Mouse (Mus musculus): ENCODE measurements around the gene AC124108.1. TPM values are rescaled to one million over a fixed set of nuclear protein-coding genes. Genes with fewer than 3 reads are reported as not detected.

AC124108.1 gene
- polyA plus RNA-seq, 1 experiment from 2014 or later = 0.05 TPM

DNA sequence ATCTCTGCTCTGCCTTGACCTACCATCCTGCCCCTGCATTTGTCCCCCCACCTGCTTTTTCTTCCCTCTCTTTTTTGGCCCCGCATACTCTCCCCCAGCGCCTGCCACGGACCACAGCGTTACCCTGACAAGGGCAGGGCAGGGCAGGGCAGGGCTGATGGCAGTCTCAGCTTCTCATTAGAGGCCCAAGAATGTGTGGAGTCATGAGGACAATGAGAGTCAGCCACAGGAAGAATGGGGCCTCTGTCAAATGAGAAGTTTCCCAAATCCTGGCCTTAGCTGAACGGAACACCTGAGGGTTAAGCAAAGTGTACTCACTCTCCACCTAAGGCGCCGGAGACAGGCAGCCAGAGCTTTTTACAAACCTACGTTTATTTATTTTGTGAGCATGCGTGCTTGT lies 3.8 kb downstream of the AC124108.1 start:
- no peaks in the 10 kb centered on the region for H3K9me3 ChIP-seq (replicated peaks)
- no peak overlapping the region for H3K4me3 ChIP-seq (replicated peaks)
- H3K36me3 ChIP-seq = no peaks in the 10 kb centered on the region
- H3K4me2 ChIP-seq = no peak overlapping the region
- no peak overlapping the region for H3K27ac ChIP-seq
- peaks cover 52% of the 10 kb centered on the region for H3K4me1 ChIP-seq
- WGBS = 46% methylated on average over 9 of the region's 9 CpGs
- H3K27me3 ChIP-seq = peaks cover 94% of the 10 kb centered on the region
- no peak overlapping the region for H3K9ac ChIP-seq
- no peak for ATAC-seq (replicated peaks; ENCODE audit: low FRiP score)

DNA sequence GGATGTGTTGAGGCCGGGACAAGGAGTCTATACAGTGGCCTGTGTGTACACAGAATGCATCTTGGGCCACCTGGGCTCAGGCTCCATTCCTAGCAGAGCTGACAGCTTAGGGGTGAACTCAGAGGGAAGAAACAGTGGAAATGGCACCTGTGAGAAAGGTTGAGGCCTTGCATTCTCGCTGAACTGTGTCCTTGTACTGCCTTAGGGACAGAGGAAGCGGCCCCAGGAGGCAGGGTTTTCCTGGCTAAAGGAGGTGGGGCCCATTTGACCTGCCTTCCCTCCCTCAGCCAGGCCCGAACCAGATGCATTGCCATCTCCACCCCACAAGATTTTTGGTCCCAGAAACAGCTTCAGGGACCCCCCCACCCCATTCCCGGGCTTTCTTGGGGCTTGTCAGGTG lies 4.4 kb downstream of the AC124108.1 start:
- no peak for ATAC-seq (replicated peaks; ENCODE audit: low FRiP score)
- Histone ChIP-seq H3K27ac (no peak overlapping the region), H3K9ac (no peak overlapping the region), H3K36me3 (no peaks in the 10 kb centered on the region), H3K9me3 (replicated peaks) (no peaks in the 10 kb centered on the region), H3K27me3 (peaks cover 94% of the 10 kb centered on the region), H3K4me3 (replicated peaks) (no peak overlapping the region), H3K4me2 (no peak overlapping the region), H3K4me1 (peaks cover 46% of the 10 kb centered on the region)
- 38% methylated on average over 5 of the region's 5 CpGs for WGBS

DNA sequence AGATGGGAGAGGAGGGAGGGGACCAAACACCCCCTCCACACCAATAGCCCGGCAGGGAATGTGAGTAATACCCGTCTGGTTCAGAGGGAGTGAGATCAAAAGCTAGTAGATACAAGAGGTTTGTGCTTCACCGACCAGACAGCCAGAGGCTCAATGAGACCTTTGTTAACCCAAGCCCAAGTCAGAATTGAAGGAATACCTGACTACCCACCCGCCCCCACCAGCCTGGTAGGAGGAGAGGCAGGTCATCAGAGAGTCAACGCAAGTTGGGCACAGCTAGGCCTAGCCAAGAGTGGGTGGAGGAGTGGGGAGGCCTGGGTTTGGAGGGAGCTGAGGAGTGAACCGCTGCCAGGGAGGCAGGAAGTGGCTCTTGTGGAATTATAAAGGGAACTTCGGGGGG lies 5.1 kb downstream of the AC124108.1 start:
- Histone ChIP-seq H3K9me3 (replicated peaks) (no peaks in the 10 kb centered on the region), H3K4me2 (no peak overlapping the region), H3K27ac (no peak overlapping the region), H3K4me1 (peaks cover 39% of the 10 kb centered on the region), H3K36me3 (no peaks in the 10 kb centered on the region), H3K9ac (no peak overlapping the region), H3K4me3 (replicated peaks) (no peak overlapping the region), H3K27me3 (peaks cover 92% of the 10 kb centered on the region)
- 18% methylated on average over 7 of the region's 7 CpGs for WGBS
- ATAC-seq (replicated peaks; ENCODE audit: low FRiP score) = no peak

DNA sequence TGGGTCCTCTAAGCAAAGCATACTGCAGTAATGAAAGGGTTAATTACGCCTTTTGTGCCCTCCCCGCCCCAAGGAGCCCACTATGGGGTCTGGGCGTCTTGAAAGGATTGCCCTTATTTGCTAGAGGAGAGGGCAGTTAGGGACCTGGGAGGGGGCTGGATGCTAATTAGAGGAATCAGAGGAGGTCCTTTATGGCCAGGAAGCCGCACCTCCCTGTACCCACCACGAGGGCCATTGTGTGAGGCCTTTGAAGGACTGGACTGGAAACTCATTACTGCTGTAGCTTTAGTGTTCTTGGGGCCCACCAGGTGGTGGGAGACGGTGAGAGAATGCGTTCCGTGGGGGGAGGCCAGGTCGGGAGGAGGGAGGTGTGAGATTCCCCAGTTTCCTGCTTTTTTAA lies 6.4 kb downstream of the AC124108.1 start:
- no peak overlapping the region for H3K4me2 ChIP-seq
- 14% methylated on average over 9 of the region's 9 CpGs for WGBS
- H3K27me3 ChIP-seq = peaks cover 90% of the 10 kb centered on the region
- no peaks in the 10 kb centered on the region for H3K9me3 ChIP-seq (replicated peaks)
- H3K36me3 ChIP-seq = no peaks in the 10 kb centered on the region
- peaks cover 28% of the 10 kb centered on the region for H3K4me1 ChIP-seq
- H3K9ac ChIP-seq = no peak overlapping the region
- no peak for ATAC-seq (replicated peaks; ENCODE audit: low FRiP score)
- H3K4me3 ChIP-seq (replicated peaks) = no peak overlapping the region
- no peak overlapping the region for H3K27ac ChIP-seq

DNA sequence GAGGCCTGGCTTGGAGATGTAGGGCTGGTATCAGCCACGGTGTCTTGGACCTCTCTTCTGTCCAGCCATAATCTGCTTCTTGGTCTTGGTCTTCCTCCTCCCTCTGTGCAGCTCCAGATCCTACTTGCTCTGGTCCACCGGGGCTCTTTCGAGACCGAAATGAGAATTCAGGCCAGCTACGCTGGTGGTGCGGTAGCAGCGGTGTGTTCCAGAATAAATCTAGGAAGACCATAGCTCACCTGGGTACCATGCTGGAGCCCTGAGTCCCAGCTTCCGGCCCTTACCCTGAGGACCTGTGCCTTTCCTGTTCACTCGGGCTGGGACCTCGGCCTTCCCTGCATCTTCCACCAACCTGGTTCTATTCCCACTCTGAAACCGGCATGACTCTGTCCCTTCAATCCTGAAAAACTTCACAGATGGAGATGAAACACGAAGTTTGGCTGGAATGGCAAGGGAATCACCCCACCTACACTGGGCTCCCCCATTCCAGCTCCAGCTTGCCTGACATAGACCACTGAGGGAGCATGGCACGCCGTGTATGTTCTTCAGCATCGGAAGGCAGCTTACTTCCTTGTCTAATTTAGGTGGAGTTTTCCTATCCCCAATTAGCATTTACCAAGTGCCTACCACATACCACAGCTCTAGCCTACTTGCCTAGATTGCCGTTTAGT lies 7.3 kb downstream of the AC124108.1 start:
- Histone ChIP-seq H3K4me3 (replicated peaks) (no peak overlapping the region), H3K4me1 (peaks cover 23% of the 10 kb centered on the region), H3K9me3 (replicated peaks) (no peaks in the 10 kb centered on the region), H3K9ac (no peak overlapping the region), H3K27ac (no peak overlapping the region), H3K36me3 (no peaks in the 10 kb centered on the region), H3K4me2 (no peak overlapping the region), H3K27me3 (peaks cover 90% of the 10 kb centered on the region)
- 73% methylated on average over 16 of the region's 16 CpGs for WGBS
- ATAC-seq (replicated peaks; ENCODE audit: low FRiP score) = no peak

DNA sequence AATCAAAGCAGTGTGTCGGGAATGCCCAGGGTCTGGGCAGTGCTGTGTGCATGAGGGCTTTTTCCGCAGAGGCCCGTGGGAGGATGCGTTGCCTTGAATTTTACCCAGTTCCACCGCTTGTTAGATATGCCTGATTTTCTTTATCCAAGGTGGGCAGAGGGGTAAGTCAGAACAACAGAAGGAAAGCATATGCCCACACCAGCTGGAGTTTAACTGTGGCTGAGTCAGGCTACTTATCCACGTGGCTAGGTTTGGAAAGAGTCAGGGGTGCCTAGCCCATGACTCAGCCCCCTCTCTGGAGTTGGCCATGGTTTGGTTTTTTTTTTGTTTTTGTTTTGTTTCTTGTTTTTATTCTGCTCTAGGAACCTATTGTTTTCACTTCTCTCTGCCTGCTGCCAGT lies 8.0 kb downstream of the AC124108.1 start:
- no peaks in the 10 kb centered on the region for H3K9me3 ChIP-seq (replicated peaks)
- H3K36me3 ChIP-seq = no peaks in the 10 kb centered on the region
- no peak overlapping the region for H3K4me3 ChIP-seq (replicated peaks)
- no peak overlapping the region for H3K9ac ChIP-seq
- peaks cover 88% of the 10 kb centered on the region for H3K27me3 ChIP-seq
- no peak overlapping the region for H3K27ac ChIP-seq
- peaks cover 22% of the 10 kb centered on the region for H3K4me1 ChIP-seq
- ATAC-seq (replicated peaks; ENCODE audit: low FRiP score) = no peak
- WGBS = 70% methylated on average over 6 of the region's 6 CpGs
- no peak overlapping the region for H3K4me2 ChIP-seq

DNA sequence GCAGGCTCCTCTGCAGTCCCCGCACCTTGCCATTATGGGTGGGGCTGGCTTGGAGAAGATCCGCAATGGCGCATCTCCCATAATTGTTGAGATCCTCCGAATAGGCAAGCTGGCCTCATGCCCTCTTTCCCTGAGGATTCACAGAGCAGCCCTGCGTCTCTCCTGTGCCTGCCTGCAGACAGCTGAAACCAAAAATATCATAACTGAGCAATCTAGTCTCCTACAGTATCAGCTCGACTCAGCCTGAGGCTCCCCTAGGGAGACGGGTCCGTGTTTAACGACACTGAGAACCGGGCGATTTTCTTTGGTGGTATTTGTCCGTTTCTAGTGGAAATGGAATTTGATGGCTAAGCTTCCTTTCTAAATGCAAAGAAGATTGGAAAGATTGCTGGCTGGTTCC lies 8.7 kb downstream of the AC124108.1 start:
- H3K4me1 ChIP-seq = peaks cover 22% of the 10 kb centered on the region
- H3K27ac ChIP-seq = no peak overlapping the region
- peak overlapping the region; percentile 24 for H3K4me2 ChIP-seq
- no peaks in the 10 kb centered on the region for H3K9me3 ChIP-seq (replicated peaks)
- WGBS = 18% methylated on average over 12 of the region's 12 CpGs
- no peak overlapping the region for H3K9ac ChIP-seq
- H3K4me3 ChIP-seq (replicated peaks) = no peak overlapping the region
- H3K36me3 ChIP-seq = no peaks in the 10 kb centered on the region
- H3K27me3 ChIP-seq = peaks cover 86% of the 10 kb centered on the region
- ATAC-seq (replicated peaks; ENCODE audit: low FRiP score) = no peak

DNA sequence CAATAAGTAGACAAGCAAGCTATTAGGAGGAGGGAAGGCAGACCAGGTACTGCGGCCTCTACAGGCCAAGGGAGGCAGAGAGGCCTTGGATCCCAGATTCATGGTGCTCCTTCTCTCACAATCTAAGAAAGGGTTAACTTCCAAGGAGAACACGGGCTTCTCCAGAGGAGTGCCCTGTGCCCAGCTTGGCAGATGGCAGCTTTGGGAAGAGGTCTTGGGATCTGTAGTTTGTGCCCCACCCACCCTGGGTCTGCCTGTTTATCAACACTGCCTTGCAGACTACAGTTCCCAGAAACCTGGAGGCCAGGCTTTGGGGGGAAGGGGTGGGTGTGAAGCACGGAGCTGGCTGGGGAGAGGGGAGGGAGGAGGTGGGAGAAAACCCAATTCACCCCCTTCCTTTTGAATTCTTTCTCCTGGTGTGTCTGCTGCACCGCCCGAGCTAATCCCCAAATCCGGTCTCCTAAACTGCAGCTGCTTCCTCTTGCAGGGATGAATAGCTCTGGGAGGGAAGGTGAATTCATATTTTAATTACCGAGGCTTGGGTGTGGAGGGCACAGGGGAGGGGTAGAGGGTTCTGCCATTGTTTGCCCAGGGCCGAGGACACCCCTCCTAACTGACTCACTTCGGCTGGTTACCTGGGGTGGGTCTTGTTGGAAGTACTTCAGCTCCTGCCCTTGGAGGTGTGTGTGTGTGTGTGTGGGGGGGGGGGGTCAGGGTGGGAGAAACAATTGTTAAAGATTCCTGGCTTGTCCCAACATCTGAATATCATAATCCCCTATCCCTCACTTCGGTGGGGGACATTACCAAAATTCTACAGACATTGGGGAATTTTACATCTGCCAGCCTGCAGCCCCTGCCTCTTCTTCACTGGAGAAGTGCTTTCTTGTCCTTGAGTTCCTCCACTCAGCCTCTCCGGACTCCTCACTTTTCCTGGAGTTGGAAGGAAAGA lies 9.6 kb downstream of the AC124108.1 start:
- ATAC-seq (replicated peaks; ENCODE audit: low FRiP score) = no peak
- Histone ChIP-seq H3K27ac (no peak overlapping the region), H3K4me3 (replicated peaks) (peak overlapping the region; percentile 16; the same call in 1 of the 2 replicates), H3K9ac (no peak overlapping the region), H3K27me3 (peaks cover 78% of the 10 kb centered on the region), H3K9me3 (replicated peaks) (no peaks in the 10 kb centered on the region), H3K36me3 (no peaks in the 10 kb centered on the region), H3K4me1 (peaks cover 13% of the 10 kb centered on the region), H3K4me2 (peak overlapping the region; percentile 24)
- 22% methylated on average over 11 of the region's 11 CpGs for WGBS

DNA sequence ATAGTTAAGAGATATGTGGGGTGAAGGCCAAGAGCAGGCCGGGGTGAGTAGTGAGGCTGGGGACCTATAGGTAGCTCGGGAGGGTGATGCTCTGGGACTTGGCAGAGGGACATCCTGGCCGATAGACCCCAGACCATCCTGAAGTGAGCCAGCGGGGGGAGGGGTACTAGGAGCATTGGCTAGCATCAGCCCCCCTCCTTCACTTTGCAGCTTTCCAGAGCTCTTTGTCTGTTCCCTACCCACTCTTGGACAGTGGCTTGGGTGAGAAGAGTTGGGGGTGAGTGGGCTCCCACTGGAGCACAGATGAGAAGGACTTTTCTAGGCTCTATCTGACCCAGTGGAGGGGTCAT lies 10.2 kb downstream of the AC124108.1 start:
- peaks cover 76% of the 10 kb centered on the region for H3K27me3 ChIP-seq
- 40% methylated on average over 4 of the region's 4 CpGs for WGBS
- H3K9me3 ChIP-seq (replicated peaks) = no peaks in the 10 kb centered on the region
- no peaks in the 10 kb centered on the region for H3K36me3 ChIP-seq
- H3K27ac ChIP-seq = no peak overlapping the region
- peaks cover 9% of the 10 kb centered on the region; the same call in 1 of the 2 replicates for H3K4me1 ChIP-seq
- H3K4me3 ChIP-seq (replicated peaks) = no peak overlapping the region
- H3K9ac ChIP-seq = no peak overlapping the region
- H3K4me2 ChIP-seq = no peak overlapping the region
- ATAC-seq (replicated peaks; ENCODE audit: low FRiP score) = no peak

DNA sequence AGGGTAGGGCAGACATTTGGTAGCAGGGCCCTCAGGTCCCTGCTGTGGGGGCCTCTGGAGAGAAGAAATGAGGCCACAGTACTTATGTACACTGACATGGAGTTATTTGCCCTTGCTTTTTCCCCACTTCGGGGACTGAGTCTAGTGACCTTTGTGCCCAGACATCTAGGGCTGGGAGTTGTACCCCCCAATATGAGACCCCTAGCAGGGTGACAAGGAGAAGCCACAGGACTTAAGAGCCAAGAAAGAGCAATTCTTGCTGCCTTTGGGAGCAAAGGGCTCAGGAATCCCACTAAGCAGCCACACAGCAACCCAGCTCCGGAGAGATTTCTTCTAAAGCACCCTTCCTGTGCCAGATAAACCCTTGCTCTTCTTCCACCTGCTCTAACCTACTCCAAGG lies 10.7 kb downstream of the AC124108.1 start:
- no peaks in the 10 kb centered on the region for H3K36me3 ChIP-seq
- no peaks in the 10 kb centered on the region for H3K9me3 ChIP-seq (replicated peaks)
- H3K27ac ChIP-seq = no peak overlapping the region
- no peak overlapping the region for H3K9ac ChIP-seq
- peaks cover 74% of the 10 kb centered on the region for H3K27me3 ChIP-seq
- H3K4me2 ChIP-seq = no peak overlapping the region
- peaks cover 5% of the 10 kb centered on the region; the same call in 1 of the 2 replicates for H3K4me1 ChIP-seq
- H3K4me3 ChIP-seq (replicated peaks) = no peak overlapping the region
- ATAC-seq (replicated peaks; ENCODE audit: low FRiP score) = no peak
- 51% methylated on average over 2 of the region's 2 CpGs for WGBS

DNA sequence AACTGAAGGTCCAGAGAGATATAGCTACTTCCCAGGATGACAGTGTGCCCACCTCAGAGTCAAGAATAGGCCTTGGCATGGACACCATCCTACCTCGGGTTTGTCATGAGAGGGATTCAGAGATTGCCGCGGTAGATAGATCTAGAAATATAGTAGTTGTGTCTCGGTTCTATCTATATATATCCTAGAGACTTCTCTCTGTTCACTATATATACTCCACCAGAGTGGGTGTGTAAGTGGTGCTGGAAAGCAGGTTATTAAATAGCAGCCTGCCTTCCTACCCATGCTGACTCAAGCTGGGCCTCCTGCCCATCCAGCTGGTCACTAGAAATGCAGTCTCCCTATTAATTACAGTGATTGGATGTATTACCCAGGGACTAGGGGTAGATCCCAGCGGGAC lies 11.5 kb downstream of the AC124108.1 start:
- no peak overlapping the region for H3K9ac ChIP-seq
- 0 out of 2 replicates have a peak, but pooled peaks cover 3% of the 10 kb centered on the region for H3K4me1 ChIP-seq
- no peak overlapping the region for H3K27ac ChIP-seq
- no peaks in the 10 kb centered on the region for H3K9me3 ChIP-seq (replicated peaks)
- H3K4me3 ChIP-seq (replicated peaks) = no peak overlapping the region
- H3K36me3 ChIP-seq = no peaks in the 10 kb centered on the region
- no peak for ATAC-seq (replicated peaks; ENCODE audit: low FRiP score)
- 92% methylated on average over 5 of the region's 5 CpGs for WGBS
- H3K27me3 ChIP-seq = peaks cover 74% of the 10 kb centered on the region
- H3K4me2 ChIP-seq = no peak overlapping the region

DNA sequence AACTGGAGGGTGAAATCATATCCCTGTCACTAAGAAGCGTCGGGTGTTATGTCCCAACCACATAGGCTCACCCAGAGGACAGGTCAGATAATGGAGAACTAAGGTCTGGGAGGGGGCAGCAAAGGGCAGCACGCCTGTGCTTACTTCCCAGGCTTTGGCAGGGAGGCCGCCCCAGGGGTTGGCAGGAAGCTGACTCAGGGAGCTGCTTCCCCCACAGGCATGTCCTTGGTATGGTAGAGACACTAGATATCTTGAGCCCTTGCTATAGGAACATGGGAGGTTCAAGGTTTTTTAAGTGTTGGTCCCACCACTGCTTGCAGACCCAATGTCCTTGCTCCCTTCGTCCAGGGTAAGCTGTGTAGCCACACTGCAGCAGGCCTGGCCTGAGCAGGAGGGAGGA lies 14.7 kb downstream of the AC124108.1 start:
- H3K9me3 ChIP-seq (replicated peaks) = no peaks in the 10 kb centered on the region
- H3K36me3 ChIP-seq = no peaks in the 10 kb centered on the region
- no peak for ATAC-seq (replicated peaks; ENCODE audit: low FRiP score)
- peaks cover 68% of the 10 kb centered on the region for H3K27me3 ChIP-seq
- no peak overlapping the region for H3K4me3 ChIP-seq (replicated peaks)
- WGBS = 44% methylated on average over 5 of the region's 5 CpGs
- peaks cover 22% of the 10 kb centered on the region for H3K4me1 ChIP-seq
- no peak overlapping the region for H3K4me2 ChIP-seq
- H3K27ac ChIP-seq = no peak overlapping the region
- no peak overlapping the region for H3K9ac ChIP-seq
